Mouse (Mus musculus) thymus, postnatal 36 days (tissue): ENCODE data around the gene Tmem19.

Experiments
- DNase-seq, 2 experiments: peaks; one replicate each; pipeline ENCODE4 v3.0.0; 2022; ENCODE audit warnings: mixed read lengths in 2 of 2

Tmem19 gene

DNA sequence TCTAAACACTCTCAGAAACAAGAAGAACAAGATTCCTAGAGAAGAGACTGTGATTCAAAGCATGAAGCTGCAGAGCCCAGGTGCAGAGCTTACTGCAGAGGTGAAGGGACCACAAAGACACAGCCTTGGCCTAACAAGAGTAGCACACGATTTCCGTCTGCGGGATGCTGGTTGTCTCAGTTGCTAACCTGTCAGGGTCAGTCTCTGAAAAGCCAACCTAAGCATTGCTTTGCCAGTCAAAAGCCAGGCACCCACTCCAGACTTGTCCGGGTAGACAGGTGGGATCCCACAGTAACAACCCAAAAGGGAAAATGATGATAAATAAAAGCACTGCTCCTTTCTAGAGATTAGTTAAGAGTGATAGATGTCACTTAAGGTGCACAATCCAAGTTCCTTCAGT lies 53.1 kb downstream of the Tmem19 start:
- DNase-seq, result no peak

DNA sequence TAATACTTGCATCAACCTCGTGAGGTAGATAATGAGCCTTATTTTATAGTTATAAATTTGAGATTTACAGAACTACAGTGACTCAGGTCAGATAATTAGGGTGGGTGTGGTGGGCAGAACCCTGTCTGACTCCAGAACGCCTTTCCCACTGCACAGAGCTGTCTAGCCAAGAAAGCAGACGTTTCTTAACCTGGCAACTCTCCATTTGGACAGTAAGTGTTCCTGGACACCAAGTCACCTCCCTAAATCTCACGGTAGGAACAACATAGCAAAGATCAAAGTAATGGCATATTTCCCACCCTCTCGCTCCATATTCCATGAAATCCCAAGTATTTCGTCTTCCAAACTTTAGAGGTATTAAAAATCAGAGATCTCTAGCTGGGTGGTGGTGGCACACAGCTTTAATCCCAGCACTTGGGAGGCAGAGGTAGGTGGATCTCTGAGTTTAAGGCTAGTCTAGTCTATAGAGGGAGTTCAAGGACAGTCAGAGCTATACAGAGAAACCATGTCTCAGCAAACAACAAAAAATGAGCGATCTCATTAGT lies 54.9 kb downstream of the Tmem19 start:
- no peak for DNase-seq

DNA sequence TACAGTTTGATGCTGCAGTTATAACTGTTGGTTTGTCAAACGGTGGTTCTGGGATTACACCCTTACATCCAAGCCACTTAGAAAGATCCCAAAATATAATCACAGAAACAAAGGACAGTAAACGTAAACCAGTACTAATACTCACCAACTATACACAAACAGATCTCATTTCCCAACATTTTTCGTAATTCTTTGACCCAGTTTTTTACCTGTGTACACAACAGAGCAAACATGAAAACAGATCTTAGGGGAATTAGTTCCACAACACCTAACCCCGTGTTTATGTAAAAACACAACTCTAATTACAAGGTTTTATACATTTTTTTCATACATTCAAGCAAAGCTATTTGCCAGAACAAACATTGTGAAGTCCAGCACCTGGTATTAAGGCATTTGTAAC lies 63.6 kb downstream of the Tmem19 start:
- DNase-seq, result no peak

DNA sequence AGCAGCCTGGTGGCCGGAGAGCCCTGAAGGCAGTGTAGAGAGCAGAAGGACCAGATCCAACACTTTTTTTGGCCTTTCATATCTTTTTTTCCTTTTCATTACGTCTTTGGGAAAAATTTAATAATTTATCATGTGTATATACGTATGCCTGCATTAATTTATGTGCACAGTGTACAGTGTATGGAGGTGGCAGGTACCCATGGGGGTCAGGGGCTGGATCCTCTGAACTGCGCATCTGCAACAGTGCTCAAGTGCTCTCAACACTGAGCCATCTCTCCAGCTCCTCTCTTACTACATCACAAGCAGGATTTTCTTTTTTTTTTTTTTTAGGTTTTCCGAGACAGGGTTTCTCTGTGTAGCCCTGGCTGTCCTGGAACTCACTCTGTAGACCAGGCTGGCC lies 64.7 kb downstream of the Tmem19 start:
- DNase-seq, result no peak

DNA sequence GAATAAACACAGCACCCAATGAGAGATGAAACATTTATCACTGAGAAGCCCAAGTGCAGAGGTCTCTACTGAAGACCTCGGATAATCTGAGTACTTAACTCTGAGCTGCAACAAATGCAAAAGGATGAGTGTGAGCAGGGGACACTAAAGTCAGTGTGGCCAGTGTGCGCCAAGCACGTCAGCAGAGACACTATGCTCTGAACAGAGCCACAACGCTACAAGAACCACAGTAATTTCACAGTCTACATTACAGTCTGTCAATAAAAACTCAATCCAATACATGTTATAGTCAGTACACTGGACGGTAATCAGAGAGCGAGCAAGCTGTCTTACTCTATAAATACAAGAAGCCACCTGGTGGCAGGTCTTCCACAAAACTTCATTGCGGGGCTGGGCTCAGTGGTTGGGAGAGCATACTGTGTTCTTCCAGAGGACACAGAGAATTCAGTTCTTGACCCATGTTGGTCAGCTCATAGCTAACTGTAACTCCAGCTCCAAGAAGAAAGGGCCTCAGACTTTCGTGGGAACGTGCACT lies 65.8 kb downstream of the Tmem19 start:
- DNase-seq, result no peak

DNA sequence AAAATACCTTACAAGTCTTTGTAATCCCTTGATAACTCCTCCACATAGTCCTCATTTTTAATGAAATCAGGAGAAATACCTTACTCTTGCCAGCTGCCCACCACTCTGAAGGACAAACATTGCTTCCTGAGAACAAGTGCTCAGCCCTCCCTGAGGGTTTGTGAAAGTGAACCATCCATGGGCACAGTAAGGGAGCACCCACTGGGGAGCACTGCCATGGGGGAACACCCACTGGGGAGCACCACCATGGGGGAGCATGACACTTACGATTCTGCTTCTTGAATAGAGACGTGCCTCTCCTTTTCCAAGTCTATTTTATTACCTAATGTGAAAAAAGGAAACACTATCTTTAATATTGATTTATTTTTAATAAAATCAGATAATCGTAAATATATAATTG lies 67.1 kb downstream of the Tmem19 start:
- no peak for DNase-seq

DNA sequence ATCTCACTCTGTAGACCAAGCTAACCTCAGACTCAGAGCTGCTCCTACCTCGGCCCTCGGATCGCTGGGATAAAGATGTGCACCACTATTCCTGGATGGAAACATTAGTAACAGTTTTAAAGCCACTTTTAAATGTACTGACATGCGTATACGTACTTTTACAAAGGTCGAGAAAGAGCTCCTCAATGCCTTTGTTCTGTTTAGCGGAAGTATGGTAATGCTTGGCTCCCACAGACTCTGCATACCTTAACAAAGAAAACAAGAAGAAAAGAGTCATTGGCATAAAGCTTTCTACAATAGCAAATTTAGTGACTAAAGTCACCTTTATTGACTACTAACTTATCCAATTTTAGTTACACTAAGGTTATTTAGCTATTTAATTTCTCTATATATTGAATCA lies 67.6 kb downstream of the Tmem19 start:
- DNase-seq, result no peak

DNA sequence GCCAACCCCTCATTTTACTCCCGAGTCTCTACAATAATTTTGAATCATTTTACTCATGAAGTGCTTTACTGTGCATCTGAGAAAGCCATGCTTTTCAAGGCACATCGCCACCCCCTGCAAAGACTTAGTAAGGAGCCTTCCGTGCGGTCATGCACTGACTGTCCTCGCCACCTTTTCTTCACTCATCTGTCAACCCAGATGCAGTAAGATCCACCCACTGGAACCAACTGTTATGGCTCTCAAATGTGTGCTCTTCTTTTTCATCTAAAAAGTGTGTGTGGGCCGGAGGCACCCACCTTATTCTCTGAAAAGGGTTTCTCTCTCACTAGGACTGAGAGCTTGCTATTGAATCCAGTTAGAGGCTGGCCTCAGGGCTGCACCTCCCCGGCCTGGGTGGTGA lies 68.4 kb downstream of the Tmem19 start:
- no peak for DNase-seq

DNA sequence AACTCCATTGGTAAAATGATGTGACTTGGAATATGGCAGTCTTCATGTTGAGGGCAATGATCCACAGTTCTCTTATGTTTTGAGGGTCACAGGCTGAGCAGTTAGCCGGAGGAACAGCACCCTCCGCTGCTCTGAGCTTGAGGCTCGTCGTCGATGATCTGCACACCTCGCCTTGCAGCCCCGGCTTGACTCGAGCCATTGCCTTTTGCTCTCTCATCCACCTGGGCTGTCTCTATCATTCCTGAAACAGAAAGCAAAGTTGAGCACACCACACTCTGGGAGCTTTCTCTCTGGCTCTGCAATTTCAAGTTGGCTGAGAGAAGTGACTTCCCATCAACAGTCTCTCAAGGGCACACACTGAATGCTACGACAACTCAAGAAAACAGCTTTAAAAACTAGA lies 71.6 kb downstream of the Tmem19 start:
- no peak for DNase-seq
